Mouse (Mus musculus): ENCODE results near the gene Gm20388. TPM values are rescaled to one million over a fixed set of nuclear protein-coding genes. Genes with fewer than 3 reads are reported as not detected.
"Not testable (repeated sequence)": the region's sequence is repeated elsewhere in the genome, so short reads cannot be mapped to it uniquely, and the experiment has no call there.

Gm20388 gene
- total RNA-seq, 2 experiments from 2014 or later = 10.7 TPM; not detected in 1

DNA sequence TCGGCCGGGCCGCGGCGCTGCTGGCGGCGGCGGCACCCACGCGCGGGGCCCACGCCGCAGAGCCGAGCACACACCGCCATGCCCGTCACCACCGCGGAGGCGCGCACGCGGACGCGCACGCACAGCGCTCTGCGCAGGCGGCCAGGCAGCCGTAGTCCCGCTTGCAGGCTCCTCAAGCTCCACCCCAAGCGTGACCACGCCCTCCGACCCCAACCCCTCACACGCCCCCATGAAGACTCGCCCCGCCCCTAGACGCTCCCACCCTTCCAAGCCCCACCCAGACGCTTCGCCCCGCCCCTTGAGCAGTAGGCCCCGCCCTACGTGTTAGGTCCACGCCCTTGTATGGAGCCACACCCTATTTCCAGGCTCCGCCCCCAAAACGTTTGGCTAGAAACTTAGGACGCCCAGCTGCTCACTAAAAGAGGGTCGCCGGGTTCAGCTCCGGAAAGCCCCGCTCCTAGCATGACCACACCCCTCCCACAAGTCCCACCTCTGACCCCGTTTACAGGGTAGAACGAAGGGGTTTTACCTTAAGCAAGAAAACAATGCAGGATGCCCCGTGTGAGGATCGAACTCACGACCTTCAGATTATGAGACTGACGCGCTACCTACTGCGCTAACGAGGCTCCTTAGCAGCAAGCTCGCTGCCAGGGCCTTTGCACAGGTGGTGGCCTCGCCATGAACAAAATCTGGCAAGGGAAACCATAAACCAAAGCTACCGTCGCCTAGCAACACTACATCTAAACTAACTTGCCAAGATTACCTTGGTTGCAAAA is 1668.2 kb downstream of the Gm20388 start, which contains the start of gene Fbxo31:
Fbxo31 (minus strand) TSS at position 131 of the 776 bp plus-strand sequence.
- peak; percentile 94 to 97 for DNase-seq (ENCODE audit: low spot score in 2 of 2)

DNA sequence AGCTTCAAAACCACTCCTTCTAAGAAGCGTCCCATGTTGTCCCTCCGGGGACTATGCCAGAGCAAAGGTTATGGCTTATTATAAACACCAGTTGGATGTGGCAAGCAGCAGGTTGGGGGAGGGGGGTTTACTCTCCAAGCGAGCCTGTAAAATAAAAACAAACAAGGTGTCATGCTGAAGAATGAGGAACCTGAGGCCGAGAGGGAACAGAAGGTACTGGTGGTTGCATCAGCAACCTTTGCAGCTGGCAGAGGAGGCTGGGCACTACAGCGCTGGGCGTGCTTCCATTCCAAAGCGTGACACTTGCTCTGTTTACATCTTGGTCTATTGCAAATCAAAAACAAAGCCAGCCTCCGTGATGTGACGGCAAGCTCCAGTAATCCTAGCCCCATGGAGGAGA is 1669.8 kb downstream of the Gm20388 start:
- no peak for DNase-seq (ENCODE audit: low spot score in 2 of 2)

- peak in 1 of 2 experiments; percentile 76 for DNase-seq (ENCODE audit: low spot score in 2 of 2)
Measured at GRCm38 (mm10) chr8:121583653-121584052, 1673.0 kb downstream of the Gm20388 start.

- DNase-seq (ENCODE audit: low spot score in 2 of 2) = no peak
Measured at GRCm38 (mm10) chr8:121584730-121585129, 1674.1 kb downstream of the Gm20388 start.

- DNase-seq (ENCODE audit: low spot score in 2 of 2) = peak; percentile 99 to 100
Measured at GRCm38 (mm10) chr8:121585159-121585825, 1674.7 kb downstream of the Gm20388 start.

DNA sequence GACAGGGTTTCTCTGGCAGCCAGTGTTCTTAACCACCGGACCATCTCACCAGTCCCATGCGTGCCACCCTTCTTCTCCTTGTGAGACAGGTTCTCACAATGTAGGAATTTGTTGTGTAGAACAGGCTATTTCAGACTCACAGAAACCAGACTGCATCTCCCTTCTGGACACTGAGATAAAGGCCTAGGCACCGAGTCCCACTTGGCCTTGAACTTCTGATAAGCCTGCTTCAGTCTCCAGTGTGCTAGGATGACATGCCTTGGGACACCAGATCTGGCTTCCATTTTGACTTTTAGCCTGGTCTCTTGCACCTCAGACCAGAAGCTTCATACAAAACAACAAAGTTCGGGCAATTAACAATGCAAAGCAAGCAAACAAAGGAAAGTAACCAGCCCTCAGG is 1678.1 kb downstream of the Gm20388 start:
- no peak for DNase-seq (ENCODE audit: low spot score in 2 of 2)

- no peak for DNase-seq (ENCODE audit: low spot score in 2 of 2)
Measured at GRCm38 (mm10) chr8:121589205-121589726, 1678.6 kb downstream of the Gm20388 start.

DNA sequence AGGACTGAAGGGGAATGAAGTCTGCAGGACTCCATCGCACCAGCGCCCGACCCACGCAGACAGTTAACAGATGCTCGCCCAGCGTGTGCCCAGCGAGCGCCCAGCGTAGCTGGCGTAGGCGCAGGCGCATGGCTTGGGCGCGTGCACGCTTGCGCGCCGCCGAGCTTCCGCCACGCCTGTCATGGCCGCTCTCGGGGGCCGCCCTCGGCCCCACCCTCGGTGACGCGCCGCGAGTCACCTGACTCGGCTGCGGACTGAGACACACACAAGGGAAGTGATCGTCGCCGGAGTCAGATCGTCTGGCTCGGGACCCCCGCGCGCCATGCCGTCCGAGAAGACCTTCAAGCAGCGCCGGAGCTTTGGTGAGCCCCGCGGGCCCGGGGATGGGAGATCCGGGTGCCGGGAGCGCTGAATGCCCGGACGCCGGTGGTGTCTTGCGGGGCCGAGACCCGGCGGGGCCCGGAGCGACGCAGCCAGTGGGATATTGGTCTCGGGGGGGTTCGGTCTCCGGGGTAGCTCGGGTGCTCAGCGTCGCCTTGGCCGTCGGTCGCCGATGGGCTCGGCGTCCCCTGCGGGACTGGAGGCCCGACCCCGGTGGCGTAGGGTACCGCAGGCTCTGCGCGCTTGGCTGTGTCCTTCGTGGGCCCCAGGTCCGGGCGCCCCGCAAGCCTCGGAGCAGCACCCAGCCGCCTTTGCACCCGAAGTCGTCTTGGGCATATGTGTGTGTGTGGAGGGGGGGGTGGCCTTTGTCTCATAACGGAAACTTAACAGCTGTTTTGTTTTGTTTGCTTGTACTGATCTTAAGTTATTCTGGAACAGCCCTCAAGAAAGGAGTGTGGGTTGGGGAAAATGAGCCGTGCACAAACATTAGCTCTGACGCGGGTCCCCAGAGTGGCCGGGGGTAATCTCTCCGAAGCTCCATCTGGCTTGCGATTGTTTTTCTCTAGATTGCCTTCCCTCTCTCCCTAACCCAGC is 1679.8 kb downstream of the Gm20388 start, which contains the start of gene Map1lc3b:
Map1lc3b (plus strand) TSS at position 159 of the 975 bp plus-strand sequence.
- DNase-seq (ENCODE audit: low spot score in 2 of 2) = peak; percentile 97

DNA sequence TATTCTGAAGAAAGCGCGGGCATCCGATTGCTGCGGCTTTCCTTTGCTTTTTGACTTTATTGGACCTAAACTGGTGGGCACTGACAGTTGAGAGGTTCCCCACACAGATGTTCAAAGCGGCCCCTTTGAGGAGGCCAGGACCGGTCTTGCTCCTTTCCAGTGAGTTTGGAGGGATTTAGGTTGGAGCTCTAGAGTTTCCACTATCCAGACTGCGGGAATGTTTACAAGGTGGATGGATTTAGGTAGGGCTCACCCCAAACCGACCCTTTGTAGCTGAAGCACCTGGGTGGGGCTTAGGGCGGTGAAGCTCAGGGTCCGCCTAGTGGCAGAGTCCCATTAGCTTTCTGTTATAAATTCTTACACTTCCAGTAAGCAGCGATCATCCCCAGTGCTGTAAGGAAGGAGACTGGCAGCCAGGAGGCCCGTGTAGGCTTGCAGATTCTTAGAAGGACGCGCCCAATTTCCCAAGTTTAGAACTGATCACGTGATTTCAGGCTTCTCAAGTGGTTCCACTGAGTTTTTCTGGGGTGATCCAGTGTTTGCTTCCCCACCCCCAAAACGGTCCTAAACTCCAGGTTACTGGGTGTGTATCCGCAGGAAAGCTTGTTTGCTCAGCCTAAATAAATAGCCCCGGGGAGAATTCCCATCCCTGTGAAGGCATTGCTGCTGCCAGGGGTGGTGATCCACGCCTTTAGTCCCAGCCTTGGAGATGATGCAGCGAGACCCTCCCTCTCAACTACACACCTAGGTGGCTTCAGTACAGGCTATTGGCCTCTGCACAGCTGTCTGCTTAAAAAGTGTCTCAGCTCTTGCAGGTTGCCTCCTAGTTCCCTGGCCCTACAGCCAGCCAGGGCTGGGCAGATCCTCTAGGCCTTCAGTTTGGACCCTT is 1680.8 kb downstream of the Gm20388 start:
- DNase-seq (ENCODE audit: low spot score in 2 of 2) = no peak

- DNase-seq (ENCODE audit: low spot score in 2 of 2) = no peak
Measured at GRCm38 (mm10) chr8:121593293-121593692, 1682.7 kb downstream of the Gm20388 start.

GRCm38 (mm10) chr8:121593983-121594382 is 1683.3 kb downstream of the Gm20388 start:
- DNase-seq (ENCODE audit: low spot score in 2 of 2) = no peak

DNA sequence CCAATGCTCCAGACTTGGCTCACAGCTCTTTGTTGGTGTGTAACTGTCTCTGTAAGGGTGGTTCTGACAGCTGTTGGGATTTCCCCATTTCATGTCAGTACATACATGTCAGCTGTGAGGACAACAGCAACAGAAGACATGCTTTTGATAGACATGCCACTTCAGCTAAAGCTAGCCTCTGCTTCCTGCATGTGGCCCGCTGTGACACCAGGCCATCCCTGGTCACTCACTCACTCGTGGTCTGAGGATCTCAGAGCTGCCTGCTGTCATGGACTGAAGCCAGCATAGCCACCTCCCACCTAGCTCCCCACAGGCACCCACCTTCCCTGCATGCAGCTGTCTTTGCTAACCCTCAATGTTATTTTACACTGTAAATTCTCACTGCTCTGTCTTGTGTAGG is 1686.9 kb downstream of the Gm20388 start:
- not testable (repeated sequence) for DNase-seq (ENCODE audit: low spot score in 2 of 2)

- no peak for DNase-seq (ENCODE audit: low spot score in 2 of 2)
Measured at GRCm38 (mm10) chr8:121598190-121598589, 1687.5 kb downstream of the Gm20388 start.

- DNase-seq (ENCODE audit: low spot score in 2 of 2) = peak; percentile 56 to 81
Measured at GRCm38 (mm10) chr8:121598892-121599291, 1688.3 kb downstream of the Gm20388 start.

- no peak for DNase-seq (ENCODE audit: low spot score in 2 of 2)
Measured at GRCm38 (mm10) chr8:121599842-121600241, 1689.2 kb downstream of the Gm20388 start.

DNA sequence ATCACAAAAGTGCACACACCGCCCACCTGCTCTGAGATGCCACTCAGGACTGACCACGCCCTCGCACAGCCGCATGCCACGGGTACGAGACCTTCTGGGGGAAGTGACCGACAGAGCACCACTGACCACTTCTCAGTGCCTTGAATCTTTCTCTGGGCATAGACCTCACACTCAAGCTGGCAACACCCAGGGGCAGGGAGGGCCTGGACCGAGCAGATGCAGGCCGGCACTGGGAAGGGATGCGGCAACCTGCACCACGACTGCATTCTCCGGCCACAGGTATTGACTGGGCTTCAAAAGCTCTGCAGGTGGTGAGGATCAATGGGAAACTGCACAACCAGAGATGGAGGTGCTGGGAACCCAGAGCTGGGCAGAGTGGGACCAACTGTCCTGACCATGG is 1691.8 kb downstream of the Gm20388 start:
- DNase-seq (ENCODE audit: low spot score in 2 of 2) = no peak

DNA sequence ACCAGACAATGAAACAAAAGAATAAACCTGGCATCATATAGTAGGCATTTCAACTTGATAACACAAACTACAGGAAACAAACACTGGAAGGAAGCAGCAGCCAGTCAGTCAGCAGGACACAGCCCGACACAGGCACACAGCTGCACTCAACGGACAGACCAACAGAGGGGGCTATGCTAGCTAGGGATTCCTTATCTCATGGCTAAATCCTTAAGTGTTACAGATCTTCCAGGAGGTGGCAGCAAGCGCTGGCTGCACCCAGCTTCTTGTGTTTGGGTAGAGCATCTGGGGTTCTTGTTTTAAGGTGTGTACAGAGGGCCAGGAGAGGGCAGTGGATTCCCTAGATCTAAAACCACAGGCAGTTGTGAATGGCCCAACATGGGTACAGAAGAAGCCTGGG is 1692.2 kb downstream of the Gm20388 start:
- peak; percentile 58 to 80 for DNase-seq (ENCODE audit: low spot score in 2 of 2)

GRCm38 (mm10) chr8:121603801-121604200 is 1693.2 kb downstream of the Gm20388 start:
- DNase-seq (ENCODE audit: low spot score in 2 of 2) = no peak

DNA sequence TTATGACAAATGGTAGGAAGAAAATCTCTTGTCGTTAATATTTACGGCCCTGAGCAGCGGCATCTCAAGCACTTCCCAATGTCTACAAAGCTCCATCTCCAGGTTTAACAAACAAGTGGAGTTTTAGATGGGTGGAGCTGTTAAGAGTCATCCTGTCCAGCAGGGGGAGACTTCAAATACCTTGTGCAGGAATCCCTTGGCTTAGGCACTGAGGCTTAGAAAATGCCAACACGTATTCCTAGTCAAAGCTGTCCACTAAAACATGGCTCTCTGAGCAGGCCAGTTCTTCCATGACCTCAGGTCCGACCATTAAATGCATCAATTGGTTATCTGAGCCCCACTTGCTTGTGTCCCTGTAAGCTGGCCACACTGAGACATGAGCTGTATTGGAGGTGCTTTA is 1697.0 kb downstream of the Gm20388 start:
- no peak for DNase-seq (ENCODE audit: low spot score in 2 of 2)

GRCm38 (mm10) chr8:121609251-121609650 is 1698.6 kb downstream of the Gm20388 start:
- DNase-seq (ENCODE audit: low spot score in 2 of 2) = no peak

Data from layer of hippocampus, adult 18-20 months (tissue).